Mouse (Mus musculus) C2C12 (cell line): ENCODE measurements at regions not wholly inside any gene's neighbourhood (a gene's known extent, or its start where the extent isn't known, plus 50 kb on each side); places are given as distances from the start of the nearest gene placed in this dataset.

Experiments
- H3K27me3 ChIP-seq: one replicate; pipeline ENCODE4 v1.6.1; 2011; ENCODE audit not compliant: control insufficient read depth, insufficient read depth, insufficient read length
- H3K36me3 ChIP-seq: one replicate; pipeline ENCODE4 v1.6.1; 2011; ENCODE audit not compliant: control insufficient read depth, insufficient read depth
- H3K4me3 ChIP-seq: one replicate; pipeline ENCODE4 v1.5.1; 2011; ENCODE audit warnings: mild to moderate bottlenecking, control low read depth; ENCODE audit not compliant: poor library complexity, insufficient read depth, severe bottlenecking
- H3K79me2 ChIP-seq: one replicate; pipeline ENCODE4 v1.6.1; 2011; ENCODE audit not compliant: control insufficient read depth, insufficient read depth
- H3K79me3 ChIP-seq: one replicate; pipeline ENCODE4 v1.6.1; 2011; ENCODE audit warnings: low read depth, control low read depth
- H3ac ChIP-seq: one replicate; pipeline ENCODE3; 2011; ENCODE audit warnings: low read depth; ENCODE audit not compliant: control insufficient read depth, insufficient read length
- CEBPB ChIP-seq: IDR thresholded peaks from one replicate; pipeline ENCODE4 v1.6.1; 2011; ENCODE audit warnings: low read depth, mild to moderate bottlenecking, control low read depth, moderate library complexity
- CTCF ChIP-seq: IDR thresholded peaks from one replicate; pipeline ENCODE4 v1.5.1; 2011; ENCODE audit not compliant: control insufficient read depth, insufficient read depth, insufficient read length
- FOSL1 ChIP-seq: IDR thresholded peaks from one replicate; pipeline ENCODE4 v1.8.0; 2011; ENCODE audit warnings: mild to moderate bottlenecking, low read length; ENCODE audit not compliant: poor library complexity, insufficient read depth, severe bottlenecking
- MAX ChIP-seq: IDR thresholded peaks from one replicate; pipeline ENCODE4 v1.6.1; 2011; ENCODE audit warnings: mild to moderate bottlenecking, control low read depth
- MYOD1 ChIP-seq: IDR thresholded peaks from one replicate; pipeline ENCODE4 v1.6.1; 2011; ENCODE audit warnings: low read depth; ENCODE audit not compliant: control insufficient read depth, insufficient read length
- MYOG ChIP-seq: IDR thresholded peaks from one replicate; pipeline ENCODE4 v1.6.1; 2011; ENCODE audit not compliant: control insufficient read depth, insufficient read length; ENCODE audit errors: extremely low read depth
- USF1 ChIP-seq: IDR thresholded peaks from one replicate; pipeline ENCODE4 v1.6.1; 2011; ENCODE audit warnings: low read depth, mild to moderate bottlenecking, control low read depth, moderate library complexity

DNA sequence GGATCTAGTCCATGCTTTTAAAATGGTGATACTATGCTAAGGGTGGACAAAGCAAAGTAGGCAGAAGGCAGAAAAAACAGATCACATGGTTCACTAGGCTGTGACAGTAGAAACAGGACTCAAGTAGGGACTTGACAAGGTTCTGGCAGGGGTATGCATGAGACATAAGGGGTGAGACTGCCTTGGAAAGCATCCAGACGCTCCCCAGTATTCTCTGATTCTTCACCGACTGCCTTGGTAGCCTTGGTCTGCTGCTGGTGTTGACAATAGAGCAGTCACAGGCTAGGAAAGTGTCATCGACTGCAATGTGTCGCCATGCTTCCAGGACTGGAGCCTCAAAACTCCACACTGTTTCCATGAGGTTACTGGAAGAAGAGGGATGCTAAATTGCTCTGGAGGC lies 278.1 kb upstream of the Impad1 start:
- Histone ChIP-seq H3K79me2 (no peaks in the 10 kb centered on the region), H3K36me3 (no peaks in the 10 kb centered on the region), H3K79me3 (no peaks in the 10 kb centered on the region), H3K27me3 (no peaks in the 10 kb centered on the region), H3K4me3 (no peak overlapping the region), H3ac (no peak overlapping the region)
- TF ChIP-seq CEBPB (no peak), CTCF (no peak), MAX (no peak), MYOD1 (no peak), MYOG (no peak), USF1 (no peak), FOSL1 (no peak)

DNA sequence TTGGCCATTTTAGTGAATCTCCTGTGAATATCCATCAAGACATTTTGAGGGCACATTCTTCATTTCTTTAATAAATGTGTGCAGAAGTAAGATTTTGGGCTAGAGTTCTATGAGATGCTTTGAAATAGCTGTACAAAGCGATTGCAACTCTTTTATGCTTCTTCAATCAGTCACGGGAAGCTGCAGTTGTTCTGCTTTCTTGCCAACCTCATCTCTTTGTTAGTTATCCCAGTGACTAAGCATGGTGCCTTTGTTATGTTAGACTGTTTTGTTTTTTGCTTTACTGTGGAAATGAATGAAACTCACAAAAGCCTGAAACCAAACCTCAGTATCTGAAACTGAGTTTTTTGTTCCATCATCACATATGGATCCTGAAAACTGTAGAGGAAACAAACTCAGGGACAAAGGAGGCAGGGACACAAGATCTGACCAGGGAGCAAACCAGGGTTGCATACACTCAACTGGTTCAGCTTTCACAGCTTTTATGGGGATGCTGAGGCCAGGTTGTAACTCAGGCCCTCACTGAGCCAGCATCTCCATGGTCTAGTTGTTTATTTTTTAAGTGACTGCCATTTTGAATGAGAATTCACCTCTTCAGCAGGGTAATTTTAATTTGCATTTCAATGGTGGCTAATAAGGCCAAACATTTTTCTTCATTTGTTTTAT lies 266.3 kb upstream of the Impad1 start:
- TF ChIP-seq FOSL1: no peak
- TF ChIP-seq MYOG: no peak
- no peak for TF ChIP-seq MAX
- TF ChIP-seq CEBPB: no peak
- TF ChIP-seq USF1: no peak
- no peak for TF ChIP-seq CTCF
- TF ChIP-seq MYOD1: no peak
- no peaks in the 10 kb centered on the region for H3K36me3 ChIP-seq
- H3K4me3 ChIP-seq: no peak overlapping the region
- H3K79me3 ChIP-seq: no peaks in the 10 kb centered on the region
- no peaks in the 10 kb centered on the region for H3K27me3 ChIP-seq
- H3K79me2 ChIP-seq: no peaks in the 10 kb centered on the region
- no peak overlapping the region for H3ac ChIP-seq

DNA sequence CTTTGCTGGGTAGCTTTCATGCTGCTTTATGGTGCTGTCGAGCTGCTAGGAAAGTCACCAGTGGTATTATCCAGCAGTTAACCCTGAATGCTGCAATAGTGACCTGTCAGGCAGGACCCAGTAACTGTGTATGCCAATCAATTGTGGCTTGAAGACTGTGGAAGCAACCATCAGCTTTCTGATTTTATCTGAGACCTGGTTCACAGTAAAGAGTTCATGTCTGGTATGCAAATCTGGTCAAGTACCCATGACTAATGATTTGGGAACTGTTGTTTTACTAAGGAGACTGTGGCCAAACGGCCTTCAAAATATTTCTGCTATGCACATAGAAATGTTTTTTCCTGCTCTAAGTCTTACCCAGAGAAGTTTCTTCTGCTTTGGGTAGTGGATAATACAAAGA lies 236.8 kb upstream of the Impad1 start:
- no peaks in the 10 kb centered on the region for H3K79me2 ChIP-seq
- H3K4me3 ChIP-seq: no peak overlapping the region
- H3K27me3 ChIP-seq: no peaks in the 10 kb centered on the region
- H3K79me3 ChIP-seq: no peaks in the 10 kb centered on the region
- H3ac ChIP-seq: no peak overlapping the region
- no peak for TF ChIP-seq CTCF
- H3K36me3 ChIP-seq: no peaks in the 10 kb centered on the region

DNA sequence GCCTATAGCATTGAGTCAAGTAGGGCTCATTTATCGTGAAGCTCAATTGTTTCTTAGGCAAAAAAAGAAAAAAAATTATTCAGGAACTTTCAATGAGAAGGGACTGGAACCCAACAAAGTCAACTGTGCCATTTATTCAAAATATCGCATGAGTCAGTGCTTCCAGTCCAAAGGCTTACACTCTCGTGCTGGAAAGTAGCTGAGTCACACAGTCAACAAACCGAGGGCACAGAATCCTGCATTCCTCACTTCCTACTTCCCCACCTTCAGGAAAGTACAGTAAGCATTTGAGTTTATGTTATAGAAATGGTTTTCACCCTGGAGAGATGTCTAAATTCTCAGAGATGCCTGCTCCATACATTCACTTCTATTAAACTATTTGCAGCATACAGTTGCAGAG lies 194.3 kb upstream of the Impad1 start:
- H3K79me3 ChIP-seq: no peaks in the 10 kb centered on the region
- no peaks in the 10 kb centered on the region for H3K36me3 ChIP-seq
- no peak overlapping the region for H3K4me3 ChIP-seq
- TF ChIP-seq MYOD1 (no peak), USF1 (no peak), MAX (no peak), CTCF (no peak), MYOG (no peak), CEBPB (no peak), FOSL1 (no peak)
- no peaks in the 10 kb centered on the region for H3K79me2 ChIP-seq
- H3K27me3 ChIP-seq: no peaks in the 10 kb centered on the region
- no peak overlapping the region for H3ac ChIP-seq

GRCm38 (mm10) chr4:4983474-4984194 lies 190.5 kb upstream of the Impad1 start:
- Histone ChIP-seq H3K27me3 (no peaks in the 10 kb centered on the region), H3K4me3 (no peak overlapping the region), H3ac (no peak overlapping the region), H3K36me3 (no peaks in the 10 kb centered on the region), H3K79me2 (no peaks in the 10 kb centered on the region), H3K79me3 (no peaks in the 10 kb centered on the region)
- TF ChIP-seq CTCF: no peak
- TF ChIP-seq FOSL1: no peak
- no peak for TF ChIP-seq USF1
- TF ChIP-seq MYOD1: no peak
- no peak for TF ChIP-seq CEBPB
- TF ChIP-seq MAX: no peak
- no peak for TF ChIP-seq MYOG

GRCm38 (mm10) chr4:4971800-4972319 lies 178.7 kb upstream of the Impad1 start:
- no peaks in the 10 kb centered on the region for H3K36me3 ChIP-seq
- no peak overlapping the region for H3ac ChIP-seq
- H3K79me3 ChIP-seq: no peaks in the 10 kb centered on the region
- TF ChIP-seq FOSL1: no peak
- no peak for TF ChIP-seq CTCF
- TF ChIP-seq USF1: no peak
- TF ChIP-seq MAX: no peak
- no peak for TF ChIP-seq MYOD1
- TF ChIP-seq CEBPB: no peak
- no peak for TF ChIP-seq MYOG
- no peak overlapping the region for H3K4me3 ChIP-seq
- H3K79me2 ChIP-seq: no peaks in the 10 kb centered on the region
- no peaks in the 10 kb centered on the region for H3K27me3 ChIP-seq
